Mouse (Mus musculus) frontal cortex, postnatal 36 days (tissue): ENCODE data around the gene Cct3.
A peak's percentile ranks its signal among the peaks of the same experiment; 100 is the strongest.
"Not testable (repeated sequence)": the region's sequence is repeated elsewhere in the genome, so short reads cannot be mapped to it uniquely, and the experiment has no call there.

Source experiments
- DNase-seq, 2 experiments: peaks; one replicate each; pipeline ENCODE4 v3.0.0; 2022; ENCODE audit warnings: low spot score in 2 of 2

Cct3 gene

GRCm38 (mm10) chr3:88291970-88292369 lies 4.9 kb upstream of the Cct3 start:
- no peak for DNase-seq

GRCm38 (mm10) chr3:88295272-88295671 lies 1.6 kb upstream of the Cct3 start:
- DNase-seq, result not testable (repeated sequence)

- DNase-seq, result no peak
These were observed 781 bp upstream of the Cct3 start for GRCm38 (mm10) chr3:88296110-88296560.

GRCm38 (mm10) chr3:88297321-88297851 lies 470 bp downstream of the Cct3 start:
- DNase-seq, result peak in 1 of 2 experiments; percentile 67

- DNase-seq, result no peak
These were observed 2.3 kb downstream of the Cct3 start for GRCm38 (mm10) chr3:88299172-88299571.

- peak; percentile 49 to 74 for DNase-seq
These were observed 28.1 kb downstream of the Cct3 start, which contains the start of gene Glmp for GRCm38 (mm10) chr3:88324951-88325405. TSS of gene Glmp (plus strand) at chr3:88325023.

GRCm38 (mm10) chr3:88328956-88329355 lies 32.0 kb downstream of the Cct3 start:
- DNase-seq, result no peak

GRCm38 (mm10) chr3:88331282-88331681 lies 34.4 kb downstream of the Cct3 start:
- DNase-seq, result no peak

GRCm38 (mm10) chr3:88334029-88334658 lies 37.2 kb downstream of the Cct3 start:
- no peak for DNase-seq

- no peak for DNase-seq
These were observed 38.1 kb downstream of the Cct3 start for GRCm38 (mm10) chr3:88334902-88335435.

- no peak for DNase-seq
These were observed 38.6 kb downstream of the Cct3 start for GRCm38 (mm10) chr3:88335436-88336053.

- peak; percentile 97 to 98 for DNase-seq
These were observed 39.4 kb downstream of the Cct3 start, which contains the start of the genes Tmem79 and Smg5 for GRCm38 (mm10) chr3:88336058-88337013. TSS of gene Tmem79 (minus strand) at chr3:88336148. TSS of gene Smg5 (plus strand) at chr3:88336260.

- peak; percentile 41 to 55 for DNase-seq
These were observed 40.6 kb downstream of the Cct3 start for GRCm38 (mm10) chr3:88337367-88338020.

GRCm38 (mm10) chr3:88338316-88338715 lies 41.4 kb downstream of the Cct3 start:
- DNase-seq, result no peak

GRCm38 (mm10) chr3:88339006-88339405 lies 42.1 kb downstream of the Cct3 start:
- DNase-seq, result no peak

GRCm38 (mm10) chr3:88350732-88351131 lies 53.8 kb downstream of the Cct3 start:
- DNase-seq, result no peak

GRCm38 (mm10) chr3:88352907-88353306 lies 56.0 kb downstream of the Cct3 start:
- DNase-seq, result no peak

- DNase-seq, result no peak
These were observed 57.7 kb downstream of the Cct3 start for GRCm38 (mm10) chr3:88354396-88355165.

- no peak for DNase-seq
These were observed 62.7 kb downstream of the Cct3 start for GRCm38 (mm10) chr3:88359584-88359983.

GRCm38 (mm10) chr3:88359989-88360388 lies 63.1 kb downstream of the Cct3 start:
- no peak for DNase-seq
